Mouse (Mus musculus): ENCODE data around the gene Gpr153.

DNA sequence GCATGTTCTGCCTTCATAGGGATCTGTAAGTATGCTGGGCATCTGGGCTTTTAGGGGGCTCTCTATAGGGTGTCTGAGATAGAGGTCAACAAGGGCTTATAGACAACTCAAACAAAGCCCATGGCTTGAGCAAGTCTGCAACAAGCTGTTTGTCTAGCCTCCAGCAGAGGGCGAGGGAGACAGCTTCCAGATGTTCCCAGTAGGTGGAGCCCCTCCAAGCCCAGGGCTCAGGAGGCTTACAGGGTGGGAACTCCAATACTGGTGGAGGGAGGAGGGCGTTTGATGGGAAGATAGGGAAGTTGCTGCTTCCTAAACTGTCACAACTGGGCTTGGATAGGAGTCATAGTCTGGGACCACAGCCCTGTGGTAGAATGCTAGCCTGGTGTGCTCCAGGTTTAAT is 58.9 kb downstream of the Gpr153 start:
- TF ChIP-seq CTCF (conservative IDR thresholded peaks at IDR 0.05; ENCODE audit: insufficient read depth, insufficient read length, low read depth, low read length) = peak; percentile 94; the same call in 1 of the 2 replicates
- no peak for TF ChIP-seq POLR2A (IDR thresholded peaks at IDR 0.05; ENCODE audit: low read depth, low read length)
